Mouse (Mus musculus) erythroblast, embryonic 14.5 days (primary cell): ENCODE results near the gene Cavin2. TPM values are rescaled to one million over a fixed set of nuclear protein-coding genes. Genes with fewer than 3 reads are reported as not detected.

Source experiments
- H3K27me3 ChIP-seq: 2 replicates; pipeline ENCODE4 v1.6.1; 2012; ENCODE audit warnings: inconsistent platforms; ENCODE audit not compliant: control insufficient read depth
- H3K36me3 ChIP-seq: 2 replicates; pipeline ENCODE4 v1.6.1; 2012; ENCODE audit warnings: mild to moderate bottlenecking, inconsistent platforms; ENCODE audit not compliant: control insufficient read depth
- H3K4me1 ChIP-seq: 2 replicates; pipeline ENCODE4 v1.6.1; 2012; ENCODE audit warnings: inconsistent platforms; ENCODE audit not compliant: control insufficient read depth
- H3K4me3 ChIP-seq: replicated peaks from 2 replicates; pipeline ENCODE3; 2012; ENCODE audit warnings: moderate library complexity, mild to moderate bottlenecking, inconsistent platforms
- H3K9me3 ChIP-seq: 2 replicates; pipeline ENCODE4 v1.6.1; 2012; ENCODE audit warnings: low read length, inconsistent platforms, mixed read lengths; ENCODE audit not compliant: control insufficient read depth
- GATA1 ChIP-seq: IDR thresholded peaks from 2 replicates; pipeline ENCODE4 v1.6.1; 2012; ENCODE audit warnings: low read length, inconsistent platforms, mixed read lengths
- TAL1 ChIP-seq: IDR thresholded peaks from 3 replicates; pipeline ENCODE4 v1.6.1; 2012; ENCODE audit warnings: low read length, inconsistent platforms, mixed read lengths
- polyA plus RNA-seq: library from polyadenylated mRNA; stranded (reverse); fragments of >175 nt; gene quantifications from 2 replicates; pipeline ENCODE4 v1.2.3, GENCODE M21; 2012

Gene Cavin2
- polyA plus RNA-seq, 1 experiment: 0.04 TPM

GRCm38 (mm10) chr1:51268225-51268624, 20.7 kb upstream of the Cavin2 start:
- no peaks in the 10 kb centered on the region for H3K4me1 ChIP-seq
- no peaks in the 10 kb centered on the region for H3K27me3 ChIP-seq
- no peaks in the 10 kb centered on the region for H3K36me3 ChIP-seq
- H3K9me3 ChIP-seq: no peaks in the 10 kb centered on the region
- TF ChIP-seq GATA1 (no peak), TAL1 (no peak)
- no peak overlapping the region for H3K4me3 ChIP-seq

- TF ChIP-seq TAL1 (no peak), GATA1 (no peak)
- Histone ChIP-seq H3K27me3 (no peaks in the 10 kb centered on the region), H3K4me1 (no peaks in the 10 kb centered on the region), H3K4me3 (no peak overlapping the region), H3K9me3 (no peaks in the 10 kb centered on the region), H3K36me3 (no peaks in the 10 kb centered on the region)
Observed at GRCm38 (mm10) chr1:51270196-51270935, 18.6 kb upstream of the Cavin2 start.

- Histone ChIP-seq H3K36me3 (no peaks in the 10 kb centered on the region), H3K9me3 (no peaks in the 10 kb centered on the region), H3K4me3 (no peak overlapping the region), H3K4me1 (no peaks in the 10 kb centered on the region), H3K27me3 (no peaks in the 10 kb centered on the region)
- TF ChIP-seq TAL1 (no peak), GATA1 (no peak)
Observed at GRCm38 (mm10) chr1:51271845-51272244, 17.1 kb upstream of the Cavin2 start.

- Histone ChIP-seq H3K9me3 (no peaks in the 10 kb centered on the region), H3K4me1 (no peaks in the 10 kb centered on the region), H3K4me3 (no peak overlapping the region), H3K27me3 (no peaks in the 10 kb centered on the region), H3K36me3 (no peaks in the 10 kb centered on the region)
- no peak for TF ChIP-seq GATA1
- TF ChIP-seq TAL1: no peak
Observed at GRCm38 (mm10) chr1:51272583-51273201, 16.2 kb upstream of the Cavin2 start.

- Histone ChIP-seq H3K4me3 (no peak overlapping the region), H3K9me3 (no peaks in the 10 kb centered on the region), H3K4me1 (no peaks in the 10 kb centered on the region), H3K27me3 (no peaks in the 10 kb centered on the region), H3K36me3 (no peaks in the 10 kb centered on the region)
- TF ChIP-seq GATA1: no peak
- TF ChIP-seq TAL1: no peak
Observed at GRCm38 (mm10) chr1:51277879-51278567, 10.9 kb upstream of the Cavin2 start.

GRCm38 (mm10) chr1:51288201-51288600, 725 bp upstream of the Cavin2 start:
- TF ChIP-seq TAL1: no peak
- Histone ChIP-seq H3K4me3 (no peak overlapping the region), H3K9me3 (no peaks in the 10 kb centered on the region), H3K36me3 (no peaks in the 10 kb centered on the region), H3K4me1 (no peaks in the 10 kb centered on the region), H3K27me3 (no peaks in the 10 kb centered on the region)

GRCm38 (mm10) chr1:51289620-51290445, 907 bp downstream of the Cavin2 start:
- peak overlapping the region; percentile 5 for H3K4me3 ChIP-seq
- no peaks in the 10 kb centered on the region for H3K9me3 ChIP-seq
- H3K36me3 ChIP-seq: no peaks in the 10 kb centered on the region
- H3K4me1 ChIP-seq: no peaks in the 10 kb centered on the region
- TF ChIP-seq GATA1 (no peak), TAL1 (no peak)
- H3K27me3 ChIP-seq: no peaks in the 10 kb centered on the region

GRCm38 (mm10) chr1:51290634-51291033, 1.7 kb downstream of the Cavin2 start:
- no peaks in the 10 kb centered on the region for H3K27me3 ChIP-seq
- H3K36me3 ChIP-seq: no peaks in the 10 kb centered on the region
- TF ChIP-seq TAL1: no peak
- TF ChIP-seq GATA1: no peak
- H3K4me3 ChIP-seq: no peak overlapping the region
- no peaks in the 10 kb centered on the region for H3K9me3 ChIP-seq
- no peaks in the 10 kb centered on the region for H3K4me1 ChIP-seq
